ENCODE assay signal across 7 mouse cellular contexts in genomic region chr13:85288843-85289713, GRCm38 (mm10). TPM values are rescaled to one million over a fixed set of nuclear protein-coding genes. Genes with fewer than 3 reads are reported as not detected.
DNase-seq lines count a peak whose midpoint lies in the region; ATAC-seq lines count a peak whose summit lies in the region.

TSS of gene Rasa1 (minus strand) at chr13:85289130.

- no peaks in the 10 kb centered on the region for H3K27me3 ChIP-seq in embryonic facial prominence, embryonic 10.5 days (replicated peaks; ENCODE audit: low read depth, poor library complexity, severe bottlenecking)
- no peaks in the 10 kb centered on the region for H3K27me3 ChIP-seq in limb, embryonic 10.5 days (ENCODE audit: low read depth, poor library complexity, severe bottlenecking)
- H3K27me3 ChIP-seq in midbrain, embryonic 13.5 days, result no peaks in the 10 kb centered on the region

- peak; percentile 98 for ATAC-seq in midbrain, embryonic 13.5 days

- under 1% methylated on average over 97 of the region's 97 CpGs for WGBS in embryonic facial prominence, embryonic 10.5 days
- under 1% methylated on average over 84 of the region's 97 CpGs for WGBS in limb, embryonic 10.5 days
- WGBS in midbrain, embryonic 13.5 days, result under 1% methylated on average over 79 of the region's 97 CpGs

- peak within 1 kb of the TSS; percentile 98 for H3K27ac ChIP-seq in embryonic facial prominence, embryonic 10.5 days (replicated peaks)
- peak within 1 kb of the TSS; percentile 98 for H3K27ac ChIP-seq in limb, embryonic 10.5 days
- H3K27ac ChIP-seq in midbrain, embryonic 13.5 days, result peak within 1 kb of the TSS; percentile 99

- no peaks in the 10 kb centered on the region for H3K36me3 ChIP-seq in embryonic facial prominence, embryonic 10.5 days (replicated peaks)
- H3K36me3 ChIP-seq in limb, embryonic 10.5 days, result no peaks in the 10 kb centered on the region
- no peaks in the 10 kb centered on the region for H3K36me3 ChIP-seq in midbrain, embryonic 13.5 days

- H3K4me3 ChIP-seq in embryonic facial prominence, embryonic 10.5 days, result peak within 1 kb of the TSS; percentile 97
- H3K4me3 ChIP-seq in limb, embryonic 10.5 days, result peak within 1 kb of the TSS; percentile 91
- H3K4me3 ChIP-seq in midbrain, embryonic 13.5 days (replicated peaks), result peak within 1 kb of the TSS; percentile 90

- H3K4me2 ChIP-seq in midbrain, embryonic 13.5 days (replicated peaks), result peak within 1 kb of the TSS; percentile 65

- peak within 1 kb of the TSS; percentile 98 for H3K9ac ChIP-seq in midbrain, embryonic 13.5 days (replicated peaks)

- no peaks in the 10 kb centered on the region for H3K9me3 ChIP-seq in embryonic facial prominence, embryonic 10.5 days
- H3K9me3 ChIP-seq in limb, embryonic 10.5 days (replicated peaks), result no peaks in the 10 kb centered on the region
- no peaks in the 10 kb centered on the region for H3K9me3 ChIP-seq in midbrain, embryonic 13.5 days

- H3K4me1 ChIP-seq in embryonic facial prominence, embryonic 10.5 days, result peaks cover 6% of the 10 kb centered on the region; the same call in 1 of the 2 replicates
- 0 out of 2 replicates have a peak, but pooled peaks cover 3% of the 10 kb centered on the region for H3K4me1 ChIP-seq in limb, embryonic 10.5 days
- peaks cover 12% of the 10 kb centered on the region for H3K4me1 ChIP-seq in midbrain, embryonic 13.5 days (replicated peaks)

- DNase-seq in adrenal gland, postnatal 10 days, result peak; percentile 98
- peak; percentile 99 for DNase-seq in embryonic facial prominence, embryonic 10.5 days (ENCODE audit: low spot score)
- peak; percentile 55 for DNase-seq in gonadal fat pad, adult 2 months (ENCODE audit: low read depth)
- peak; percentile 97 for DNase-seq in kidney, adult 11 months
- DNase-seq in limb, embryonic 10.5 days (ENCODE audit: low spot score), result peak; percentile 97
- peak; percentile 91 for DNase-seq in spleen, adult 12 weeks (ENCODE audit: low spot score)

RNA-seq across cellular contexts. Expression of gene Rasa1, which starts in this region (rescaled TPM):
- total RNA-seq in adrenal gland, postnatal 10 days (2021), result 10 to 100 TPM; 41.9 to 48.9 TPM
- polyA plus RNA-seq in embryonic facial prominence, embryonic 10.5 days (2016; fragmentation: Nextera tagmentation; extraction: Ambion mirVana), result 47.1 TPM in 2 replicates
- 16.7 and 18.4 TPM in 2 replicates for polyA plus RNA-seq in gonadal fat pad, adult 2 months (2012; rRNA removed)
- polyA plus RNA-seq in limb, embryonic 10.5 days (2016; fragmentation: Nextera tagmentation; extraction: Ambion mirVana), result 38.8 and 48.7 TPM in 2 replicates
- 74.0 and 77.1 TPM in 2 replicates for polyA plus RNA-seq in midbrain, embryonic 13.5 days (2015; fragmentation: Nextera tagmentation; extraction: Ambion mirVana)

Comparison
In these comparisons a context has a peak if more than half of its experiments do, and no peak if none do; other contexts are left out.
1. Peak in every context shown above with its lines: DNase-seq, ATAC-seq, H3K4me3 ChIP-seq and H3K27ac ChIP-seq.